Mouse (Mus musculus): ENCODE results near the gene Sord.
"Not testable (repeated sequence)": the region's sequence is repeated elsewhere in the genome, so short reads cannot be mapped to it uniquely, and the experiment has no call there.

The Sord gene

GRCm38 (mm10) chr2:122234611-122235288 is at the start of gene Sord:
Sord (plus strand) TSS chr2:122234749.
- DNase-seq = peak; percentile 91

GRCm38 (mm10) chr2:122185086-122185485 is 49.5 kb upstream of the Sord start:
- DNase-seq = no peak

- DNase-seq = no peak
Measured at GRCm38 (mm10) chr2:122186106-122186505, 48.4 kb upstream of the Sord start, which contains the start of the genes Patl2 and Terb2. Patl2 (minus strand) TSS chr2:122186189. Terb2 (plus strand) TSS chr2:122186272.

GRCm38 (mm10) chr2:122186751-122187150 is 47.8 kb upstream of the Sord start:
- DNase-seq = no peak

GRCm38 (mm10) chr2:122191849-122192248 is 42.7 kb upstream of the Sord start:
- DNase-seq = no peak

- peak; percentile 68 for DNase-seq
Measured at GRCm38 (mm10) chr2:122194509-122194929, 40.0 kb upstream of the Sord start.

GRCm38 (mm10) chr2:122201501-122201900 is 33.0 kb upstream of the Sord start:
- no peak for DNase-seq

- DNase-seq = no peak
Measured at GRCm38 (mm10) chr2:122206440-122207107, 28.0 kb upstream of the Sord start.

GRCm38 (mm10) chr2:122210534-122211228 is 23.9 kb upstream of the Sord start:
- DNase-seq = no peak

GRCm38 (mm10) chr2:122217075-122217474 is 17.5 kb upstream of the Sord start:
- DNase-seq = not testable (repeated sequence)

- no peak for DNase-seq
Measured at GRCm38 (mm10) chr2:122218234-122218633, 16.3 kb upstream of the Sord start.

GRCm38 (mm10) chr2:122221378-122221777 is 13.2 kb upstream of the Sord start:
- no peak for DNase-seq

- DNase-seq = no peak
Measured at GRCm38 (mm10) chr2:122221798-122222197, 12.8 kb upstream of the Sord start.

GRCm38 (mm10) chr2:122222272-122222671 is 12.3 kb upstream of the Sord start:
- DNase-seq = no peak

GRCm38 (mm10) chr2:122223654-122224053 is 10.9 kb upstream of the Sord start:
- DNase-seq = no peak

GRCm38 (mm10) chr2:122230395-122230794 is 4.2 kb upstream of the Sord start:
- no peak for DNase-seq

- DNase-seq = no peak
Measured at GRCm38 (mm10) chr2:122231616-122232015, 2.9 kb upstream of the Sord start.

GRCm38 (mm10) chr2:122233341-122233740 is 1.2 kb upstream of the Sord start:
- DNase-seq = no peak

- DNase-seq = peak; percentile 68
Measured at GRCm38 (mm10) chr2:122233759-122234557, 591 bp upstream of the Sord start.

GRCm38 (mm10) chr2:122235425-122235824 is 876 bp downstream of the Sord start:
- peak; percentile 94 for DNase-seq

GRCm38 (mm10) chr2:122236321-122236720 is 1.8 kb downstream of the Sord start:
- peak; percentile 76 for DNase-seq

- DNase-seq = peak; percentile 69
Measured at GRCm38 (mm10) chr2:122237891-122238470, 3.4 kb downstream of the Sord start.
